Mouse (Mus musculus) kidney, adult 2 months (tissue): ENCODE results near the gene Ap4s1. TPM values are rescaled to one million over a fixed set of nuclear protein-coding genes. Genes with fewer than 3 reads are reported as not detected.

ENCODE experiments used
- DNase-seq: peaks from one replicate; pipeline ENCODE4 v3.0.0; 2021
- H3K27ac ChIP-seq: fragments of 200-500 bp; 2 replicates; pipeline ENCODE4 v1.5.1; 2012; ENCODE audit warnings: low read depth, low read length, control low read depth, inconsistent platforms; ENCODE audit not compliant: insufficient read depth
- H3K27me3 ChIP-seq: fragments of 200-500 bp; replicated peaks from 2 replicates; pipeline ENCODE4 v1.6.1; 2012; ENCODE audit warnings: mild to moderate bottlenecking, moderate library complexity, low read length, inconsistent platforms; ENCODE audit not compliant: control insufficient read depth, insufficient read depth
- H3K36me3 ChIP-seq: fragments of 200-500 bp; 2 replicates; pipeline ENCODE4 v1.6.1; 2012; ENCODE audit warnings: mild to moderate bottlenecking, moderate library complexity, low read length, inconsistent platforms; ENCODE audit not compliant: control insufficient read depth, insufficient read depth
- H3K4me1 ChIP-seq: fragments of 200-500 bp; 2 replicates; pipeline ENCODE4 v1.6.1; 2011; ENCODE audit warnings: low read length; ENCODE audit not compliant: control insufficient read depth, insufficient read depth
- H3K4me3 ChIP-seq: fragments of 200-500 bp; 2 replicates; pipeline ENCODE4 v1.5.1; 2011; ENCODE audit warnings: mild to moderate bottlenecking, low read depth, low read length, control low read depth; ENCODE audit not compliant: insufficient read depth
- CTCF ChIP-seq: fragments of 200-500 bp; conservative IDR thresholded peaks from 2 replicates; pipeline ENCODE4 v1.5.1; 2011; ENCODE audit warnings: low read depth, mild to moderate bottlenecking, control low read depth, low read length, moderate library complexity, mixed read lengths; ENCODE audit not compliant: insufficient read depth, insufficient read length
- POLR2A ChIP-seq: fragments of 200-500 bp; IDR thresholded peaks from one replicate; pipeline ENCODE4 v1.6.1; 2011; ENCODE audit warnings: low read depth, low read length, control low read depth
- WGBS: fragments of 180-500 bp; shearing (Covaris S2); methylation state at CpG from one replicate; pipeline ENCODE4 v1.1.7; 2018; 5-methylcytosine and 5-hydroxymethylcytosine counted together
- polyA plus RNA-seq: library from polyadenylated mRNA; depleted of rRNA; stranded (reverse); fragments of >200 nt; gene quantifications from 2 replicates; pipeline ENCODE4 v1.2.3, GENCODE M21; 2012

Ap4s1 gene
- polyA plus RNA-seq, 1 experiment, result 11.7 TPM

DNA sequence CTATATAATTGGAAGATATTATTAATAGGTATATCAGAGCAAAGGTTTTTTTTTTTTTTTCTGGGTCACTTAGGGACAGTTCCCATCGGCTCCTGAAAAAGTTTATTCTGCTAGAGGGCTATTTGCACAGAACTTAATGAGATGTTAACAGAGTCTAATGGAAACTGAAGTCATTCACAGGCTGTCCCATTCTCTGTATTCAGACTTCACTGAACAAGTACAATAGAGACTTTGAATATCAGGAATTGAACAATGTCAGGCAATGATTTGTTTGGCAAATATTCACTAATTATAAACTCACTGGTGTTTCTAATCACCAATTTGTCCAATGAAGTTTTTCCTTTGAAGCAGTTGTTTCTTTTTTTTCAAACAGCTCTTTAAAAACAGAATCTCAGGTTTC lies 46.0 kb downstream of the Ap4s1 start:
- no peaks in the 10 kb centered on the region for H3K36me3 ChIP-seq
- WGBS, result 47% methylated on average over 1 of the region's 1 CpGs
- H3K4me3 ChIP-seq, result no peak overlapping the region
- H3K27ac ChIP-seq, result no peak overlapping the region
- no peaks in the 10 kb centered on the region for H3K27me3 ChIP-seq
- no peak for TF ChIP-seq POLR2A
- TF ChIP-seq CTCF, result no peak
- H3K4me1 ChIP-seq, result no peaks in the 10 kb centered on the region
- no peak for DNase-seq

DNA sequence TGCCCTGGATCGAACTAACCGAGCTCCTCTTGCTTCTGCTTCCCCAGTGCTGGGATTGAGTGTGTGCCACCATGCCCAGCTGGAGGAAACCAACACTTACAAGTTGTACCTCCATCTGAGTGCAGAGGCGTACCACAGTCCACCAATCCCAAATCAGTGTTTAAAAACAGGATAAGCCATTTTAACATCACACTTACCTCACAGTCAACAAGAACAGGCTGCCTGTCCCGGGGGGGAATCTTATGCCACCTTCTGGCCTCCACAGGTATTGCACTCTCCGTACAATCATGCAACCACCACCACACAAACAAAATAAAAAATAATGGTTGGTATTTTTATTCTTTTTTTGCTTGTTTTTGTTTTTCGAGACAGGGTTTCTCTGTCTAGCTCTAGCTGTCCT lies 50.9 kb downstream of the Ap4s1 start:
- Histone ChIP-seq H3K36me3 (peaks cover 9% of the 10 kb centered on the region), H3K4me3 (no peak overlapping the region), H3K27ac (no peak overlapping the region), H3K27me3 (no peaks in the 10 kb centered on the region), H3K4me1 (no peaks in the 10 kb centered on the region)
- TF ChIP-seq POLR2A, result no peak
- TF ChIP-seq CTCF, result peak; percentile 63
- peak; percentile 42 for DNase-seq
- 91% methylated on average over 6 of the region's 6 CpGs for WGBS

DNA sequence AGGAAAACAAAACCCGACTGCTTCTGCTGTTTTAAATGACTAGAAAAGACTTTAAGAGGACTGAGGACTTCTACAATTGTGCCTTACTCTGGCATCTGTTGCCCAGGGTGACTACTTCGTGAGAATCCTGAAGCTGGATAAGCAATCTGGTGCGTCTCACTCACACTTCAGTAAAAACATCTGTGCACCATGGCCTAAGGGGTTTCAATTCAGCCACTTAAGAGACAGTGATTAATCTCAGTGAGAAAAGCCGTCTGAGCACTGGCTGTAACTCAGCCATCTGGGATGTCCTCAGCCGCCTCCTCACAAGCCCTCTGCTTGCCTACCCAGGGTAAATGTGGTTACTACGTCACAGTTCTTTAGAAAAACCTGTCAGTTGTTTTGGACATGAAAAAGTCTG lies 54.1 kb downstream of the Ap4s1 start:
- DNase-seq, result no peak
- WGBS, result 68% methylated on average over 6 of the region's 6 CpGs
- TF ChIP-seq CTCF (no peak), POLR2A (no peak)
- Histone ChIP-seq H3K4me3 (no peak overlapping the region), H3K27me3 (no peaks in the 10 kb centered on the region), H3K27ac (no peak overlapping the region), H3K4me1 (no peaks in the 10 kb centered on the region), H3K36me3 (peaks cover 22% of the 10 kb centered on the region)

DNA sequence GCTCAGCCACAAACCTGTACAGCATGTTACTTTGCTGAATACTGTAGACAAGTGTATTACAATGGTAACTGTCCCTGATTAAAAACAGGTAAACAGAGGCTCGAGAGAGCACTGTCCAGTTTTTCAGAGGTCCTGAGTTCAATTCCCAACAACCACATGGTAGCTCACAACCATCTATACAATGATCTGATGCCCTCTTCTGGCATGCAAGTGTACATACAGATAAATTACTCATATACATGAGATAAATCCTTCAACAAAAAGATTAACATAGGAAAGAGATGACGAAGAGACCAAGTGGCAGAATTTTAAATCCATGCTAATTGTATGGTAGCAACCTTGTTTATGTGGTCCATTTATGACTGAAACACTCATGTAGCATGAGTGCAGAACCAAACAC lies 56.5 kb downstream of the Ap4s1 start:
- TF ChIP-seq POLR2A (no peak), CTCF (no peak)
- no peaks in the 10 kb centered on the region for H3K27me3 ChIP-seq

DNA sequence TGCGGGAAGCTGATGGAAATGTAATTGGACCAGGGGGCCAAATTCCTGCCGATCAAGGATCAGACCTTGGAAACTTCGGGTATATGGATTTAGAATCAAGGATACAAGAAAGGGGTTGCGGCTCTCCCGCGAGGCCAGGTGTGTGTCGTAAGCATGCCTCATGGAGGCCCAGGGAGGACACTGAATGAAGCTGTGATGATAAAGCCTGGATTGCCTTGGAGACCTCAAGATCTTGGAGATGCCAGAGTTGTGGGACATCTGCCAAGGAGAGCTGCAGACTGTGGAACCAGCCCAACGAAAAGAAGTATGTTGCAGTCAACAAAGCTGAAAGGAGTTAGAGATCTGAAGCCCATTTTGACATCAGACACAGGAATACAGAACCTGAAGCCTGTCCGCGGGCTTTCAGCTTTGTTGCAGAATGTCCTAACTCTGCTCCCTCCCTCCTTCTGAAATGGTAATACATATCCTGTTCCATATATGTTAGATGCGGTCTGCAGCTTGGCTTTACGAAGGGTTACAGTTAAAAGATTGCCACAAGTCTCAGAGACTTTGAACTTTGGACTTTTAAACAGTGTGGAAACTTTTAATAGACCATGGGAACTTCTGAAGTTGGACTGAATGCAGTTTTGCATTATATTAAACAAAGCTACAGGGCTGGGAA lies 65.2 kb downstream of the Ap4s1 start:
- peaks cover 26% of the 10 kb centered on the region for H3K36me3 ChIP-seq
- 87% methylated on average over 12 of the region's 12 CpGs for WGBS
- no peak for DNase-seq
- no peaks in the 10 kb centered on the region for H3K27me3 ChIP-seq
- no peak overlapping the region for H3K27ac ChIP-seq
- TF ChIP-seq CTCF, result no peak
- no peak for TF ChIP-seq POLR2A
- peaks cover 3% of the 10 kb centered on the region; the same call in 1 of the 2 replicates for H3K4me1 ChIP-seq
- H3K4me3 ChIP-seq, result no peak overlapping the region

More for the DNA sequence above, 56.5 kb downstream of the Ap4s1 start:
- Histone ChIP-seq H3K36me3 (peaks cover 27% of the 10 kb centered on the region), H3K27ac (no peak overlapping the region), H3K4me1 (no peaks in the 10 kb centered on the region), H3K4me3 (no peak overlapping the region)
- DNase-seq, result no peak
- 91% methylated on average over 2 of the region's 2 CpGs for WGBS

DNA sequence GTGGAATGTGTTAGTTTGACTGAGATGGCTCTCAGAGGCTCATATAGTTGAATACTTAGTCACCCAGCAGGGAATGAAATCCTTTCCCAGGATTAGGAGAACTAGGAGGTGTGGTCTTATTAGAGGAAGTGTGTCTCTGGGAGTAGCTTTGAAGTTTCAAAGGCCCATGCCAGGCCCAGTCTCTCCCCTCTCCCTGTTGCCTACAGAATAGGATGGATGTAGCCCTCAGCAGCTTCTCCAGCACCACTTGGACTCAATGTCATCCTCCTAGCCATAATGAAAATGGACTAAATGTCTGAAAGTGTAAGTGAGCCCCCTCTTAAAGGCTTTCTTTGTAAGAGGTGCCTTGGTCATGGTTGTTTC lies 65.7 kb downstream of the Ap4s1 start:
- no peaks in the 10 kb centered on the region for H3K27me3 ChIP-seq
- H3K36me3 ChIP-seq, result peaks cover 26% of the 10 kb centered on the region
- no peak overlapping the region for H3K27ac ChIP-seq
- H3K4me1 ChIP-seq, result peaks cover 3% of the 10 kb centered on the region; the same call in 1 of the 2 replicates
- no peak for TF ChIP-seq CTCF
- no peak for TF ChIP-seq POLR2A
- no peak overlapping the region for H3K4me3 ChIP-seq
- DNase-seq, result no peak

DNA sequence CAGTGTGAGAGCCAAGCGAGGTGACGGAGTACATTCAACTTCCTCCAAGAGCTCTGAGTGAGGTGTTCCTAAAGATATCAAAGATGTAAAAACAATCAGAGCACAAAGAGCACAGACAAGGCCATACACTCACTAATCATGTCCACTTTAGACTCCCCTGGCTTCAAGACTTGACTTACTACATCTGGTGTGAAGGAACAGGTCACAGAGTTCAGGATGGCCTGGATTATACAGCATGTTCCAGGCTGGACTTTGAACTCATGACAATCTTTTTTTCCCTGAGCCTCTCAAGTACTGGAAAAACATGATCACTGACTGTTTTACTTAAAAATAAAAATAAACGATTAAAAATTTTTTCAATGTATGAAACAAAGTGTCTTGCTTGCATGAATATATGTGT lies 68.5 kb downstream of the Ap4s1 start:
- Histone ChIP-seq H3K27ac (no peak overlapping the region), H3K4me1 (peaks cover 3% of the 10 kb centered on the region; the same call in 1 of the 2 replicates), H3K4me3 (no peak overlapping the region), H3K36me3 (peaks cover 20% of the 10 kb centered on the region), H3K27me3 (no peaks in the 10 kb centered on the region)
- TF ChIP-seq CTCF, result no peak
- no peak for TF ChIP-seq POLR2A
- 79% methylated on average over 3 of the region's 3 CpGs for WGBS
- DNase-seq, result peak; percentile 65
